Mouse (Mus musculus): Measurements from ENCODE around the gene Tgtp2.

GRCm38 (mm10) chr11:49108833-49109232, 44.8 kb upstream of the Tgtp2 start:
- TF ChIP-seq TCF12 (IDR thresholded peaks at IDR 0.05; ENCODE audit: insufficient read depth, poor library complexity, severe bottlenecking) (no peak), POLR2A (IDR thresholded peaks at IDR 0.05; ENCODE audit: insufficient read length, low read depth) (no peak), SRF (IDR thresholded peaks at IDR 0.05; ENCODE audit: control insufficient read depth, insufficient read length, low read depth) (no peak), MAX (IDR thresholded peaks at IDR 0.05; ENCODE audit: low read depth) (no peak), CEBPB (IDR thresholded peaks at IDR 0.05; ENCODE audit: insufficient read depth, poor library complexity, severe bottlenecking) (no peak), E2F4 (IDR thresholded peaks at IDR 0.05; ENCODE audit: insufficient read depth) (no peak)
